Comparison of ENCODE assay signal across 15 mouse cellular contexts in the genomic region with DNA sequence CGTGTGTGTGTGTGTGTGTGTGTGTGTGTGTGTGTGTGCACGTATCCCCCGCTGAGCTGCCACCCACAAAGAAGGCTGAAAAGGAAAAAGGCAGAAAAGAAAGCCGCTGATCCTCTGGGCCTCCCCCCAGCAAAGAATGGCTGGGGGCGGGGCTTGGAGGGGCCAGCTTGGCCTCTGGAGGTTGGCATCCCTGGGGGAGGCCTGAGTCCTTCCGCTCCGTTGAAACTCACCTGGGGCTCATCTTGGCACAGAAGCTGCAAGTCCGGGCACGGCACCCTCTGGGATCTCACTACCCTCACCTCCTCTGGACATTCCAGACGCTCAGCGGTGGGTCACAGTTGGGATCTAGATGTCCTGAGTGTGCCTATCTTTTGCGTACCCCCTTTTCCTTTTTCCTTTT. TPM values are rescaled to one million over a fixed set of nuclear protein-coding genes. Genes with fewer than 3 reads are reported as not detected.
A peak's percentile ranks its signal among the peaks of the same experiment; 100 is the strongest.
DNase-seq lines count a peak whose midpoint lies in the region; ATAC-seq and TF ChIP-seq lines count a peak whose summit lies in the region.
"Had no signal": no experiment of that assay in that cellular context is flagged by ENCODE, and none has a peak within 500 bp of the region (broad histone marks: within the 10 kb centered on the region; RNA-seq: fewer than 3 reads in every experiment).

No protein-coding gene starts in this region.

- no peak for ATAC-seq in neural tube, embryonic 15.5 days (ENCODE audit: low FRiP score)
- no peak for ATAC-seq in hindbrain, embryonic 16.5 days
- ATAC-seq in neural tube, embryonic 11.5 days (ENCODE audit: insufficient read depth, low FRiP score, low TSS enrichment), result no peak
- no peak for ATAC-seq in lung, postnatal 0 days
- ATAC-seq: CD4-positive, CD25-positive, alpha-beta regulatory T cell, adult 4 months had no signal

- H3K27ac ChIP-seq in neural tube, embryonic 15.5 days (replicated peaks), result no peak overlapping the region
- no peak overlapping the region for H3K27ac ChIP-seq in hindbrain, embryonic 16.5 days (ENCODE audit: low read depth, low read length)
- no peak overlapping the region for H3K27ac ChIP-seq in neural tube, embryonic 11.5 days (ENCODE audit: low read depth, low read length)
- H3K27ac ChIP-seq in lung, postnatal 0 days (ENCODE audit: low read length), result no peak overlapping the region

- 2% methylated on average over 8 of the region's 12 CpGs for WGBS in neural tube, embryonic 15.5 days
- WGBS in hindbrain, embryonic 16.5 days, result under 1% methylated on average over 9 of the region's 12 CpGs
- WGBS in neural tube, embryonic 11.5 days, result 2% methylated on average over 7 of the region's 12 CpGs
- WGBS in lung, postnatal 0 days, result 0% methylated on average over 9 of the region's 12 CpGs

- no peak overlapping the region for H3K9ac ChIP-seq in neural tube, embryonic 15.5 days (replicated peaks)
- H3K9ac ChIP-seq in hindbrain, embryonic 16.5 days (ENCODE audit: low read depth, low read length), result no peak overlapping the region
- H3K9ac ChIP-seq in neural tube, embryonic 11.5 days (ENCODE audit: low read length), result no peak overlapping the region; the same call in 1 of the 2 replicates
- no peak overlapping the region for H3K9ac ChIP-seq in lung, postnatal 0 days (replicated peaks; ENCODE audit: low read depth)

- TF ChIP-seq CTCF in lung, postnatal 0 days (IDR thresholded peaks at IDR 0.05), result no peak

- H3K4me1 ChIP-seq in neural tube, embryonic 15.5 days, result peaks cover 19% of the 10 kb centered on the region; the same call in 1 of the 2 replicates
- H3K4me1 ChIP-seq in hindbrain, embryonic 16.5 days (ENCODE audit: control insufficient read depth, insufficient read depth, low read depth, low read length), result no peaks in the 10 kb centered on the region; the same call in 1 of the 2 replicates
- H3K4me1 ChIP-seq in neural tube, embryonic 11.5 days (ENCODE audit: control insufficient read depth, insufficient read depth, low read length), result peaks cover 41% of the 10 kb centered on the region
- H3K4me1 ChIP-seq in lung, postnatal 0 days (ENCODE audit: insufficient read depth, low read depth, low read length), result no peaks in the 10 kb centered on the region; the same call in 1 of the 2 replicates

- DNase-seq in neural tube, embryonic 10.5 days (ENCODE audit: extremely low spot score, low spot score), result peak; percentile 60
- peak; percentile 46 for DNase-seq in embryo, embryonic 10 days (ENCODE audit: low spot score)
- DNase-seq in neural tube, embryonic 11.5 days (ENCODE audit: low spot score), result peak; percentile 68
- no peak for DNase-seq in right cerebral cortex, adult 2 months (ENCODE audit: low spot score in 2 of 2)
- no peak for DNase-seq in right cerebral cortex, postnatal 14 days
- no peak for DNase-seq in lung, postnatal 0 days (ENCODE audit: low spot score)
- DNase-seq: cerebellum, adult 9-11 months; heart, postnatal 4 days; kidney, postnatal 10 days; right cerebral cortex, adult 18-20 months had no signal

- H3K36me3 ChIP-seq in neural tube, embryonic 15.5 days, result no peaks in the 10 kb centered on the region
- H3K36me3 ChIP-seq in hindbrain, embryonic 16.5 days (ENCODE audit: control insufficient read depth, insufficient read depth, low read length), result no peaks in the 10 kb centered on the region
- no peaks in the 10 kb centered on the region for H3K36me3 ChIP-seq in neural tube, embryonic 11.5 days (ENCODE audit: control insufficient read depth, insufficient read depth, low read length)
- no peaks in the 10 kb centered on the region for H3K36me3 ChIP-seq in lung, postnatal 0 days (ENCODE audit: insufficient read depth, low read length)

- no peak for TF ChIP-seq EP300 in lung, postnatal 0 days (IDR thresholded peaks at IDR 0.05)

- no peak overlapping the region for H3K4me3 ChIP-seq in neural tube, embryonic 15.5 days (replicated peaks)
- no peak overlapping the region for H3K4me3 ChIP-seq in hindbrain, embryonic 16.5 days (ENCODE audit: low read length)
- H3K4me3 ChIP-seq in neural tube, embryonic 11.5 days (ENCODE audit: low read depth, low read length), result peak overlapping the region; percentile 12; the same call in 1 of the 2 replicates
- H3K4me3 ChIP-seq in lung, postnatal 0 days (ENCODE audit: low read depth, low read length), result no peak overlapping the region

- no peaks in the 10 kb centered on the region for H3K9me3 ChIP-seq in neural tube, embryonic 15.5 days (replicated peaks)
- no peaks in the 10 kb centered on the region for H3K9me3 ChIP-seq in hindbrain, embryonic 16.5 days (ENCODE audit: control insufficient read depth, low read length)
- no peaks in the 10 kb centered on the region for H3K9me3 ChIP-seq in neural tube, embryonic 11.5 days (ENCODE audit: control insufficient read depth, low read length)
- H3K9me3 ChIP-seq in lung, postnatal 0 days (ENCODE audit: low read length), result no peaks in the 10 kb centered on the region

- peaks cover 91% of the 10 kb centered on the region for H3K27me3 ChIP-seq in neural tube, embryonic 15.5 days (replicated peaks)
- H3K27me3 ChIP-seq in hindbrain, embryonic 16.5 days (replicated peaks; ENCODE audit: control insufficient read depth, insufficient read depth, low read length), result peaks cover 64% of the 10 kb centered on the region
- H3K27me3 ChIP-seq in neural tube, embryonic 11.5 days (ENCODE audit: control insufficient read depth, insufficient read depth, low read length), result peaks cover 75% of the 10 kb centered on the region
- peaks cover 94% of the 10 kb centered on the region for H3K27me3 ChIP-seq in lung, postnatal 0 days (replicated peaks; ENCODE audit: insufficient read depth, low read length)

- H3K4me2 ChIP-seq in neural tube, embryonic 15.5 days, result no peak overlapping the region; the same call in 1 of the 2 replicates
- H3K4me2 ChIP-seq in hindbrain, embryonic 16.5 days (ENCODE audit: low read length), result peak overlapping the region; percentile 10; the same call in 1 of the 2 replicates
- peak overlapping the region; percentile 30 for H3K4me2 ChIP-seq in neural tube, embryonic 11.5 days (ENCODE audit: low read depth)
- no peak overlapping the region for H3K4me2 ChIP-seq in lung, postnatal 0 days (replicated peaks; ENCODE audit: low read depth, low read length)

RNA-seq across cellular contexts. Expression of a gene that starts 6.7 kb away (rescaled TPM):
- polyA plus RNA-seq in neural tube, embryonic 15.5 days (2015; fragmentation: Nextera tagmentation; extraction: Ambion mirVana), result 4.7 and 7.4 TPM in 2 replicates
- 6.9 TPM in 2 replicates for polyA plus RNA-seq in hindbrain, embryonic 16.5 days (2015; fragmentation: Nextera tagmentation; extraction: Ambion mirVana)
- polyA plus RNA-seq in neural tube, embryonic 11.5 days (2014; fragmentation: Nextera tagmentation; extraction: Ambion mirVana), result 3.7 and 4.2 TPM in 2 replicates
- polyA plus RNA-seq in lung, postnatal 0 days (2015; fragmentation: Nextera tagmentation; extraction: Ambion mirVana), result not detected in 2 replicates
- polyA plus RNA-seq: CD4-positive, CD25-positive, alpha-beta regulatory T cell, adult 4 months; liver, adult 2 months; lung, embryonic 16.5 days had no signal

Comparison
In these comparisons a context has a peak if more than half of its experiments do, and no peak if none do; other contexts are left out.
1. H3K4me2 ChIP-seq: peak in hindbrain, embryonic 16.5 days (single experiment) and neural tube, embryonic 11.5 days (single experiment); none in neural tube, embryonic 15.5 days (single experiment) and lung, postnatal 0 days (single experiment).
2. DNase-seq: peak in neural tube, embryonic 10.5 days (single experiment), embryo, embryonic 10 days (single experiment) and neural tube, embryonic 11.5 days (single experiment); none in right cerebral cortex, adult 2 months (0 of 2), right cerebral cortex, postnatal 14 days (single experiment) and lung, postnatal 0 days (single experiment).